Mouse (Mus musculus) embryonic fibroblast, embryonic 13.5 days (primary cell): ENCODE results near the gene 1810043G02Rik.

Experiments used
- CTCF ChIP-seq: IDR thresholded peaks from 2 replicates; pipeline ENCODE4 v1.5.1; 2011; ENCODE audit warnings: mild to moderate bottlenecking, control low read depth, low read length, moderate library complexity, borderline replicate concordance; ENCODE audit not compliant: insufficient read depth
- POLR2A ChIP-seq: IDR thresholded peaks from 2 replicates; pipeline ENCODE4 v1.6.1; 2011; ENCODE audit warnings: low read depth, mild to moderate bottlenecking, control low read depth, low read length, moderate library complexity

- TF ChIP-seq CTCF (no peak), POLR2A (no peak)
These were observed 29.8 kb downstream of the 1810043G02Rik start for GRCm38 (mm10) chr10:78008169-78008568.
